Mouse (Mus musculus) erythroblast, embryonic 14.5 days (primary cell): ENCODE data around the gene F2r.

Source experiments
- GATA1 ChIP-seq: IDR thresholded peaks from 2 replicates; pipeline ENCODE4 v1.6.1; 2012; ENCODE audit warnings: low read length, inconsistent platforms, mixed read lengths
- TAL1 ChIP-seq: IDR thresholded peaks from 3 replicates; pipeline ENCODE4 v1.6.1; 2012; ENCODE audit warnings: low read length, inconsistent platforms, mixed read lengths

GRCm38 (mm10) chr13:95649941-95650340 is 31.7 kb upstream of the F2r start:
- TF ChIP-seq TAL1 (no peak), GATA1 (no peak)
